Mouse (Mus musculus): ENCODE measurements around the gene Mgme1. TPM values are rescaled to one million over a fixed set of nuclear protein-coding genes. Genes with fewer than 3 reads are reported as not detected.
A peak's percentile ranks its signal among the peaks of the same experiment; 100 is the strongest.

Mgme1 gene
- polyA plus RNA-seq, 1 experiment from 2014 or later, result 19.4 TPM

DNA sequence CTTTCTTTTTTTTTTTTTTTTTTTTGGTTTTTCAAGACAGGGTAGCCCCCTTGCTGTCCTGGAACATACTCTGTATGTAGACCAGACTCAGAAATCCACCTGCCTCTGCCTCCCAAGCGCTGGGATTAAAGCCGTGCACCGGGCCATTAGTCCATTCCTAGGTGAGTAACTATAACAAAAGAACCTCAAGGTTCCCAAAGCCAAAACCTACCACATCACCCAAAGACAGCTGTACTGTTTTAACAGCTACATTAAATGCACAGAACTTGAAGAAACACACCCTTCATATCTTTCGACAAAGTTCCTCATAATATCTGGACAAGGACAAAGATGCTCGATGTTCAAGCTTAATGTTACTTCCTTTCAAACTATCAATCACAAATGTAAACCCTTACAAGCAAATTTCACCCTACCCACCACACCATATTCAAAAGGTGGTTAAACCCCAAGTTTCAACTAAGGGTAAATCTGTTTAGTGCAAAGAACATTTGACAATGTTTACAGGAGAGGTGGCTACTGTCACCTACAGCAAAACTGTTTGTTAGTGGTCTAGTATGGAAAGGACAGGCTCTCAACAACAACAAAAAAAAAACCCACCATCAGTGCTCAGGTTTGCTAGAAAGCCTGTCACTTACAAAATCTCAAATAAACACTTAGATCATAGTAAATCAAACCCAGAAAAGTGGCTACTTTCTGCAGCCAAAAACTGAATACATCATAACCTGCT lies 3.3 kb upstream of the Mgme1 start:
- WGBS, result 58% methylated on average over 5 of the region's 5 CpGs
- no peak overlapping the region for H3K27ac ChIP-seq

DNA sequence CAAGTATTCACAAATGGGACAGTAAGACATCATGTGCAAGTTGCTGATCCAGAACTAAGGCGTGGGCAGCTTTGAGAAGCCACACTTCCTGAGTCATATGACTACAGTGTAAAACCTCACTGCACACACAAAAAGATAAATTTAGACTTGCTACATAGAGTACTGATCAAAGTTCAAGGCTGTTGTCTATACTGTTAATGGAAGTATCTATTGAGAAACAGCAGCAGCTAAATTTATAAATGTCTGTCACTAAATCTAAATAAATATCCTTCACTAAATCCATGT lies 2.8 kb upstream of the Mgme1 start:
- Histone ChIP-seq H3K27ac (no peak overlapping the region), H3K4me2 (replicated peaks) (peak overlapping the region; percentile 64), H3K9me3 (no peaks in the 10 kb centered on the region), H3K4me1 (peaks cover 25% of the 10 kb centered on the region), H3K36me3 (peaks cover 11% of the 10 kb centered on the region; the same call in 1 of the 2 replicates), H3K27me3 (no peaks in the 10 kb centered on the region), H3K4me3 (no peak overlapping the region), H3K9ac (no peak overlapping the region)
- ATAC-seq (ENCODE audit: insufficient number of reproducible peaks, insufficient read depth, low FRiP score, low TSS enrichment), result no peak
- 28% methylated on average over 1 of the region's 1 CpGs for WGBS

More for the DNA sequence above, 3.3 kb upstream of the Mgme1 start:
- Histone ChIP-seq H3K9ac (no peak overlapping the region), H3K9me3 (no peaks in the 10 kb centered on the region), H3K4me1 (peaks cover 25% of the 10 kb centered on the region), H3K27me3 (no peaks in the 10 kb centered on the region), H3K4me3 (no peak overlapping the region), H3K36me3 (peaks cover 11% of the 10 kb centered on the region; the same call in 1 of the 2 replicates), H3K4me2 (replicated peaks) (peak overlapping the region; percentile 64; the same call in 1 of the 2 replicates)
- no peak for ATAC-seq (ENCODE audit: insufficient number of reproducible peaks, insufficient read depth, low FRiP score, low TSS enrichment)

DNA sequence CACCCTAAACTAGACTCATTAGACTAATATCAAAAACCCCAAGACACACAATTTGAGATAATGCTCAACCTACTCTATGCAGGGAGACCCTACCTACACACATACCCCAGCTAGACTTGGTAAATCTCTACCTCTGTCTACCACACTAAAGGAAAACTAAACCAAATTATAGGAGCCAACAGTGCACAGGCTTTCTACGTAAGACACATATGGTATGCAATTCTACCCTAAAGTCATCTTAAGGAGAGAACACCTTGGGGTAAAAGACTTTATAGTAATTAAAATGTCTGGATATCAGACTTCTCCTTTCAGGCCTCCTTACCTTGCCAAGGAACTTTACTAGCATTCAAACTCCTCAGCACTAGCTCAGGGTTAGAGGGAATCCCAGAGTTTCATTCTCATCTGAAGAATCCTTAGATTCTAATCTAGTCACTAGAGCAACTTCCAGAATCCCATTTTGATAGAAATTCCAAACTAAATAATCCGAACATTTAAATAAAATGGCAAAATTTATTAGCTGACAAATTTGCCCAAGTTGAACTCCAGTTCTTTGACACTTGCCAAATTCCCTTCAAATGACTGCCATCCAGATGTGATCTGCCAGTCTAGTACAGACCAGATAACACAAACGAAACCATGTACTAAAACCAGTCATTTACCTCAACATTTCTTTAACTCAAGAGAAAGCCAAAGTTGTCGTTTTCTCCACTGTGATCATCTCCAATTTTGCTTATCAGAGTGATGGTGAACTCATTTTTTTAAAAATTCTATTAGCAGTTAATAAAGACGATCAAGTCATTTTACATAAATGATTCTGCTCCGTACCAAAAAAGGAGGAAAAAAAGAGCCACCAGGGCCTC lies 1.8 kb upstream of the Mgme1 start:
- H3K4me1 ChIP-seq, result peaks cover 25% of the 10 kb centered on the region
- H3K9ac ChIP-seq, result peak overlapping the region; percentile 97; the same call in 1 of the 2 replicates
- H3K9me3 ChIP-seq, result no peaks in the 10 kb centered on the region
- peaks cover 11% of the 10 kb centered on the region; the same call in 1 of the 2 replicates for H3K36me3 ChIP-seq
- no peak for ATAC-seq (ENCODE audit: insufficient number of reproducible peaks, insufficient read depth, low FRiP score, low TSS enrichment)
- H3K27ac ChIP-seq, result no peak overlapping the region
- no peaks in the 10 kb centered on the region for H3K27me3 ChIP-seq
- H3K4me3 ChIP-seq, result peak overlapping the region; percentile 90
- peak overlapping the region; percentile 64 for H3K4me2 ChIP-seq (replicated peaks)
- 6% methylated on average over 6 of the region's 6 CpGs for WGBS

DNA sequence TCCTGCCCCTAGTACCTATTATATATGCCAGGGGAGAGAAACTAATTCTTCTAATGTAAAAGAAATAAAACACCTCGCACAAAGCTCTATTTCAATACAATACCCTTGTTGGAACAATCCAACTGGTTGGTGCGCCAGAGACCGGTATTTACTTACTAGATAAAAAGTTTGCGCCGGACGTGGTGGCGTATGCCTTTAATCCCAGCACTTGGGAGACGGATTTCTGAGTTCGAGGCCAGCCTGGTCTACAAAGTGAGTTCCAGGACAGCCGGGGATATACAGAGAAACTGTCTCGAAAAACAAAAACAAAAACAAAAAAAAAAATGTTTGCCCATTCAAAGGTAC lies 1.2 kb upstream of the Mgme1 start:
- Histone ChIP-seq H3K9ac (peak overlapping the region; percentile 97), H3K27me3 (no peaks in the 10 kb centered on the region), H3K4me2 (replicated peaks) (peak overlapping the region; percentile 64), H3K4me1 (peaks cover 25% of the 10 kb centered on the region), H3K27ac (no peak overlapping the region), H3K36me3 (peaks cover 6% of the 10 kb centered on the region; the same call in 1 of the 2 replicates), H3K9me3 (no peaks in the 10 kb centered on the region), H3K4me3 (peak overlapping the region; percentile 90)
- WGBS, result under 1% methylated on average over 11 of the region's 11 CpGs
- ATAC-seq (ENCODE audit: insufficient number of reproducible peaks, insufficient read depth, low FRiP score, low TSS enrichment), result no peak

DNA sequence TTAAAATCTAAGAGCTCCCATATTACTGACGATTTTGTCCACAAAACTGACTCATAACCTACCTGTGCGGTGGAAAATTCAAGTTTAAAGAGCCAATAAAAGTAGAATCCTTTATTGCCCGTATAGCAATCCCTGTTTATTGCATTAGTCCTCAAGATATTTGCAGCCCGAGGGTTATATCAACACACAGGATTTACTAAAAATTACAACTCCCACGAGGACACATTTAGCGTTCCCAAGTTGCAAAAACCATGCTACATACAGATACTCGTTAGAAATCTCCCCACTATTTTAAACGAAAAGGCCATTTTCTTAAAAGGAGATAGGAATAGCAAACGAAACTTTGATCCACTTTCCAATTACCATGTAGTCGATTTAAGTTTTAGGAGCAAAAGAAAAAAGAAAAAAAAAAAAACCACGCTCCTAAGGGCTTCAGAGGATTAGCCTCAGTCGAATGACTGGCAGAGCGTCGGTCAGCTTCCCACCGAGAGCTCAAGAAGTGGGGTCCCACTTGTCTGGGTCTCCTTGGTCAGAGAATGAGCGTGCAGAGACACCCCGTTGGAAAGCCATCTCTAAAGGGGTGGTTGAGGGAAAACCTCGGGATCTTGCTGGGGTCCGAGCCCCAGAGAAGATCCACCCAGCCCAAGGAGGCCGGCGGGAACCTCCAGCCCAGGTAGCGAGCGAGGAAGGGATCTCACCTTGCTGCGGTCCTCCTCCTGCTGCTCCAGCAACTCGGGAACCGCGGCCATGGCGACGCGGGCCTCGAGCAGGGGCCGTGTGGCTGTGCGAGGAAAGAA lies 586 bp upstream of the Mgme1 start:
- Histone ChIP-seq H3K4me2 (replicated peaks) (peak overlapping the region; percentile 64), H3K36me3 (no peaks in the 10 kb centered on the region), H3K27me3 (no peaks in the 10 kb centered on the region), H3K9ac (peak overlapping the region; percentile 97), H3K27ac (peak overlapping the region; percentile 94), H3K4me1 (peaks cover 25% of the 10 kb centered on the region), H3K4me3 (peak overlapping the region; percentile 90), H3K9me3 (no peaks in the 10 kb centered on the region)
- under 1% methylated on average over 27 of the region's 33 CpGs for WGBS
- ATAC-seq (ENCODE audit: insufficient number of reproducible peaks, insufficient read depth, low FRiP score, low TSS enrichment), result no peak

DNA sequence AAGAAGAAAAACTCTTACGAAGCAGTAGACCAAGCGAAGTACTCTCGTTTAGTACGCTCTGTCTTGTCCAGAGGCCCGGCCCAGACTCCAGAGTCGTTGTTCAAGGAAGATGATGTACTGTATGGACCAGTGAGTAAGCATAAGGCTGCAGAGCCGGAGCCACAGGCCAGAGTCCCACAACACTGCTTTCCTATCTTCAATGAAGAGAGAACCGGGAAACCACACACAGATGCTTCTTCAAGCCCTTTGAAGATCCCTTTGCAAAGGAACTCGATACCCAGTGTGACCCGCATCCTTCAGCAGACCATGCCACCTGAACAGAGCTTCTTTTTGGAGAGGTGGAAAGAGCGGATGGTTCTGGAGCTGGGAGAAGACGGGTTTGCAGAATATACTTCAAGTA lies 1.6 kb downstream of the Mgme1 start:
- no peaks in the 10 kb centered on the region for H3K9me3 ChIP-seq
- H3K27ac ChIP-seq, result no peak overlapping the region
- no peaks in the 10 kb centered on the region for H3K27me3 ChIP-seq
- peaks cover 17% of the 10 kb centered on the region for H3K4me1 ChIP-seq
- 86% methylated on average over 12 of the region's 12 CpGs for WGBS
- ATAC-seq (ENCODE audit: insufficient number of reproducible peaks, insufficient read depth, low FRiP score, low TSS enrichment), result no peak
- H3K4me2 ChIP-seq (replicated peaks), result no peak overlapping the region
- H3K9ac ChIP-seq, result no peak overlapping the region
- H3K4me3 ChIP-seq, result no peak overlapping the region
- 0 out of 2 replicates have a peak, but pooled peaks cover 7% of the 10 kb centered on the region for H3K36me3 ChIP-seq

DNA sequence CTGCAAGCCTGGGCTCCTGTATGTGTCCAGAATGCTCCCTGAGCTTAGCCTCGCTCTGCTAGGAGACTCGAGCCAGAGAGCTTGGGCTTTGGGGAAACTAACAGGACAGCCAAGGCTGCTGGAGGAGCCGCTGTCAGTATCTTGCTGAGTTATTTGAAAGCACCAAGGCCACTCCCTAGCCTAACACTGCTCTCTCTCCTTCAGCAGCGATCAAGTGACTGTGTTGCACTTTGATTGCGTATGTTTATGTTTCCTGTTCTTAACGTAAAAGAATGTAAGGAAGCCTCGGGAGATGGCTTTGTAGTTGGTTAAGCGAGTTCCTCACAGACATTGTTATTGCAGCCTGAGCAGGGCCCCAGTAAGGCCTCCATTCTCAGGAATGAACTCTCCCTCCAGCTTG lies 4.3 kb downstream of the Mgme1 start:
- Histone ChIP-seq H3K9ac (peak overlapping the region; percentile 17; the same call in 1 of the 2 replicates), H3K4me1 (0 out of 2 replicates have a peak, but pooled peaks cover 4% of the 10 kb centered on the region), H3K27ac (no peak overlapping the region; the same call in 1 of the 2 replicates), H3K4me3 (no peak overlapping the region), H3K36me3 (peaks cover 23% of the 10 kb centered on the region), H3K4me2 (replicated peaks) (no peak overlapping the region), H3K9me3 (no peaks in the 10 kb centered on the region), H3K27me3 (no peaks in the 10 kb centered on the region)
- 55% methylated on average over 8 of the region's 8 CpGs for WGBS
- ATAC-seq (ENCODE audit: insufficient number of reproducible peaks, insufficient read depth, low FRiP score, low TSS enrichment), result no peak

DNA sequence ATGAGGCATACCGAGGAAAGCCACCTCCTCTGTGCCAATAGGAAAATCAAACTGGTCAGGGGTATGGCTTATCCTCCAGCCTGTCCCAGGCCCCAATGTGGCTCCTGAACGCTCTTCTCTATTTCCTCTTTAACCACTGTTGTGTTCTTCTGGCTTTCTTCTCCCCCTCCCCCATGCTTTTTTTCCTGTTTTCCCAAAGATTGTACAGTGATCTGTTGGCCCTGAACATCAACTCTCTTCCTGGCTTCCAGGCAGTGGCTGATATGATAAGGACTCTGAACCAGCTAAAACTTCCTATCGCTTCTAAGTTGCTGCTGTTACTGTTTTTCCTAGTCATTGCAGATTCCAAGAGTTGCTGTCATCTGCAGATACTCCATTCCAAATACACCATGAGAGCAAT lies 6.4 kb downstream of the Mgme1 start:
- Histone ChIP-seq H3K4me3 (no peak overlapping the region), H3K4me2 (replicated peaks) (no peak overlapping the region), H3K4me1 (no peaks in the 10 kb centered on the region), H3K9me3 (no peaks in the 10 kb centered on the region), H3K36me3 (peaks cover 25% of the 10 kb centered on the region), H3K27ac (no peak overlapping the region), H3K9ac (no peak overlapping the region), H3K27me3 (no peaks in the 10 kb centered on the region)
- no peak for ATAC-seq (ENCODE audit: insufficient number of reproducible peaks, insufficient read depth, low FRiP score, low TSS enrichment)
- 88% methylated on average over 3 of the region's 3 CpGs for WGBS

DNA sequence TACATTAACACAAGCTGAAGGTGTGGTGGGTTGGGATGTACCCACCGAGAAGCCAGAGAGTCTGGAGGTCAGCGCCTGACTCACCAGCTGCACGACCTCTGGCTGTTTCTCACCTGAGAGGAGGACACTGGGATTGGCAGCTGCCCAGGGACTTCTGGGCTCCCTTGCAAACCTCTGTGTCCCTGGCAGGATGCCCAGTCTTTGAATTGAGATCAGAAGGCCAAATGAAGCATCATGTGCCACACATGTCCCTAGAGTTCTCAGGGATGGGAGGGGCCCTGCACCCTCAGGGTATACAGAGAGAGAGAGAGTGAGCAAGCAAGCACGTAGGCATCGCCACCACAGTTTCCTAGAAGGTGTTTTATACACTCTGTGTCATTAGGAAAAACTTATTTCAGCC lies 9.3 kb downstream of the Mgme1 start:
- H3K9me3 ChIP-seq, result no peaks in the 10 kb centered on the region
- no peak overlapping the region for H3K9ac ChIP-seq
- no peaks in the 10 kb centered on the region for H3K27me3 ChIP-seq
- ATAC-seq (ENCODE audit: insufficient number of reproducible peaks, insufficient read depth, low FRiP score, low TSS enrichment), result no peak
- H3K36me3 ChIP-seq, result peaks cover 25% of the 10 kb centered on the region
- WGBS, result 78% methylated on average over 5 of the region's 5 CpGs
- H3K4me3 ChIP-seq, result no peak overlapping the region
- no peak overlapping the region for H3K27ac ChIP-seq
- no peak overlapping the region for H3K4me2 ChIP-seq (replicated peaks)
- H3K4me1 ChIP-seq, result no peaks in the 10 kb centered on the region

DNA sequence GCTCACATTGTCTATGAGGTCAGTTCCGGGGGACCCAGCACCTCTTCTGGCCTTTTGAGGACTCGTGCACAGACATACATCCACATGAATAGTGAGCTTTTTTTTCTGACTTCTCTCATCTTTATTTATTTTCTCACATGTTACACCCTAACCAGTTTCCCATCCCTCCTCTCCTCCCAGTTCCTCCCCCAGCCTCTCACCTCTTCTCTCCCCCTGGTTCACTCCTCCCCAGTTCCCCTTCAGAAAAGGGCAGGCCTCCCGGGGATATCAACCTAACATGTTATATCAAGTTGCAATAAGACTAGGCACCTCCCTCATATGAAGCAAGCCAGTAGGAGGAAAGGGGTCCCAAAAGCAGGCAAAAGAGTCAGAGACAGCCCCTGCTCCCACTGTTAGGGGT lies 10.1 kb downstream of the Mgme1 start:
- no peaks in the 10 kb centered on the region for H3K9me3 ChIP-seq
- H3K4me3 ChIP-seq, result no peak overlapping the region
- H3K27ac ChIP-seq, result no peak overlapping the region
- no peaks in the 10 kb centered on the region for H3K27me3 ChIP-seq
- H3K4me2 ChIP-seq (replicated peaks), result no peak overlapping the region
- H3K9ac ChIP-seq, result no peak overlapping the region
- 72% methylated on average over 3 of the region's 3 CpGs for WGBS
- no peaks in the 10 kb centered on the region for H3K4me1 ChIP-seq
- ATAC-seq (ENCODE audit: insufficient number of reproducible peaks, insufficient read depth, low FRiP score, low TSS enrichment), result no peak
- peaks cover 25% of the 10 kb centered on the region for H3K36me3 ChIP-seq

DNA sequence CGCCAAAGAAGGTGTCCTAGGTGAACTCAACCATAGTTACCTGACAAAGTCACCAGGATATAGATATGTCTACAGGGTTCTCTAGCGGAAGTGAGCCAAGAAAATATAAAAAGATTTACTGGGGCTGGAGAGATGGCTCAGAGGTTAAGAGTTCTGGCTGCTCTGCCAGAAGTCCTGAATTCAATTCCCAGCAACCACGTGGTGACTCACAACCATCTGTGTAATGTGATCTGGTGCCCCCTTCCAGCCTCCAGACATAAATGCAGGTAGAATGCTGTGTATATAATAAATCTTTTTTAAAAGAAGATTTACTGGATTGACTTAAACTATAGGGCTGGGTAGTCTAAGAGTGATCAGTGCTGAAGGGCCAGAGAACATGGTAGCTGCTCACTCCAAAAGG lies 11.0 kb downstream of the Mgme1 start:
- WGBS, result 62% methylated on average over 3 of the region's 3 CpGs
- no peak overlapping the region for H3K27ac ChIP-seq
- peaks cover 22% of the 10 kb centered on the region for H3K36me3 ChIP-seq
- no peaks in the 10 kb centered on the region for H3K9me3 ChIP-seq
- H3K4me3 ChIP-seq, result no peak overlapping the region
- no peak for ATAC-seq (ENCODE audit: insufficient number of reproducible peaks, insufficient read depth, low FRiP score, low TSS enrichment)
- no peak overlapping the region for H3K4me2 ChIP-seq (replicated peaks)
- no peaks in the 10 kb centered on the region for H3K27me3 ChIP-seq
- H3K9ac ChIP-seq, result no peak overlapping the region
- no peaks in the 10 kb centered on the region for H3K4me1 ChIP-seq
